Mouse (Mus musculus): ENCODE results near the gene Dlg5. TPM values are rescaled to one million over a fixed set of nuclear protein-coding genes. Genes with fewer than 3 reads are reported as not detected.

The Dlg5 gene
- polyA plus RNA-seq, 1 experiment from 2014 or later, result 26.9 TPM

GRCm38 (mm10) chr14:24098828-24099227 lies 146.9 kb downstream of the Dlg5 start:
- WGBS, result 86% methylated on average over 4 of the region's 4 CpGs
- DNase-seq (ENCODE audit: low spot score), result no peak
- Histone ChIP-seq H3K4me1 (replicated peaks; ENCODE audit: control insufficient read depth, insufficient read depth, low read length) (no peaks in the 10 kb centered on the region), H3K36me3 (ENCODE audit: control insufficient read depth, insufficient read depth, low read length) (no peaks in the 10 kb centered on the region), H3K9ac (ENCODE audit: low read depth, low read length) (no peak overlapping the region), H3K9me3 (ENCODE audit: control insufficient read depth, low read length) (no peaks in the 10 kb centered on the region), H3K27ac (ENCODE audit: low read depth, low read length) (no peak overlapping the region), H3K4me3 (ENCODE audit: low read depth, low read length) (no peak overlapping the region), H3K4me2 (replicated peaks; ENCODE audit: low read depth, low read length) (no peak overlapping the region), H3K27me3 (ENCODE audit: control insufficient read depth, insufficient read depth, low read length) (no peaks in the 10 kb centered on the region)
- no peak for ATAC-seq (ENCODE audit: low FRiP score)

- no peaks in the 10 kb centered on the region for H3K36me3 ChIP-seq (ENCODE audit: control insufficient read depth, insufficient read depth, low read length)
- H3K9ac ChIP-seq (ENCODE audit: low read depth, low read length), result no peak overlapping the region
- no peaks in the 10 kb centered on the region for H3K27me3 ChIP-seq (ENCODE audit: control insufficient read depth, insufficient read depth, low read length)
- H3K9me3 ChIP-seq (ENCODE audit: control insufficient read depth, low read length), result no peaks in the 10 kb centered on the region
- no peak overlapping the region for H3K4me3 ChIP-seq (ENCODE audit: low read depth, low read length)
- WGBS, result 95% methylated on average over 1 of the region's 1 CpGs
- no peak for ATAC-seq (ENCODE audit: low FRiP score)
- H3K27ac ChIP-seq (ENCODE audit: low read depth, low read length), result no peak overlapping the region
- no peak for DNase-seq (ENCODE audit: low spot score)
- no peaks in the 10 kb centered on the region for H3K4me1 ChIP-seq (replicated peaks; ENCODE audit: control insufficient read depth, insufficient read depth, low read length)
- no peak overlapping the region for H3K4me2 ChIP-seq (replicated peaks; ENCODE audit: low read depth, low read length)
These were observed 151.1 kb downstream of the Dlg5 start for GRCm38 (mm10) chr14:24094656-24095055.

- ATAC-seq (ENCODE audit: low FRiP score), result no peak
These were observed 152.5 kb downstream of the Dlg5 start for GRCm38 (mm10) chr14:24093221-24093620.

GRCm38 (mm10) chr14:24092391-24092790 lies 153.3 kb downstream of the Dlg5 start:
- Histone ChIP-seq H3K27ac (ENCODE audit: low read depth, low read length) (no peak overlapping the region), H3K9me3 (ENCODE audit: control insufficient read depth, low read length) (no peaks in the 10 kb centered on the region), H3K27me3 (ENCODE audit: control insufficient read depth, insufficient read depth, low read length) (no peaks in the 10 kb centered on the region), H3K4me1 (replicated peaks; ENCODE audit: control insufficient read depth, insufficient read depth, low read length) (no peaks in the 10 kb centered on the region), H3K4me3 (ENCODE audit: low read depth, low read length) (no peak overlapping the region), H3K4me2 (replicated peaks; ENCODE audit: low read depth, low read length) (no peak overlapping the region), H3K36me3 (ENCODE audit: control insufficient read depth, insufficient read depth, low read length) (no peaks in the 10 kb centered on the region), H3K9ac (ENCODE audit: low read depth, low read length) (no peak overlapping the region)
- DNase-seq (ENCODE audit: low spot score), result no peak
- ATAC-seq (ENCODE audit: low FRiP score), result no peak
- WGBS, result 89% methylated on average over 3 of the region's 3 CpGs

More at GRCm38 (mm10) chr14:24093221-24093620, 152.5 kb downstream of the Dlg5 start:
- H3K9ac ChIP-seq (ENCODE audit: low read depth, low read length), result no peak overlapping the region
- WGBS, result 91% methylated on average over 4 of the region's 4 CpGs
- H3K4me2 ChIP-seq (replicated peaks; ENCODE audit: low read depth, low read length), result no peak overlapping the region
- no peaks in the 10 kb centered on the region for H3K9me3 ChIP-seq (ENCODE audit: control insufficient read depth, low read length)
- H3K4me3 ChIP-seq (ENCODE audit: low read depth, low read length), result no peak overlapping the region
- no peak for DNase-seq (ENCODE audit: low spot score)
- H3K36me3 ChIP-seq (ENCODE audit: control insufficient read depth, insufficient read depth, low read length), result no peaks in the 10 kb centered on the region
- H3K27ac ChIP-seq (ENCODE audit: low read depth, low read length), result no peak overlapping the region
- no peaks in the 10 kb centered on the region for H3K4me1 ChIP-seq (replicated peaks; ENCODE audit: control insufficient read depth, insufficient read depth, low read length)
- no peaks in the 10 kb centered on the region for H3K27me3 ChIP-seq (ENCODE audit: control insufficient read depth, insufficient read depth, low read length)

- no peak for ATAC-seq (ENCODE audit: low FRiP score)
- Histone ChIP-seq H3K27me3 (ENCODE audit: control insufficient read depth, insufficient read depth, low read length) (no peaks in the 10 kb centered on the region), H3K4me3 (ENCODE audit: low read depth, low read length) (no peak overlapping the region), H3K9ac (ENCODE audit: low read depth, low read length) (no peak overlapping the region), H3K9me3 (ENCODE audit: control insufficient read depth, low read length) (no peaks in the 10 kb centered on the region), H3K36me3 (ENCODE audit: control insufficient read depth, insufficient read depth, low read length) (no peaks in the 10 kb centered on the region), H3K4me1 (replicated peaks; ENCODE audit: control insufficient read depth, insufficient read depth, low read length) (no peaks in the 10 kb centered on the region), H3K4me2 (replicated peaks; ENCODE audit: low read depth, low read length) (no peak overlapping the region), H3K27ac (ENCODE audit: low read depth, low read length) (no peak overlapping the region)
- DNase-seq (ENCODE audit: low spot score), result no peak
- 88% methylated on average over 1 of the region's 1 CpGs for WGBS
These were observed 154.9 kb downstream of the Dlg5 start for GRCm38 (mm10) chr14:24090790-24091189.

GRCm38 (mm10) chr14:24089181-24089580 lies 156.5 kb downstream of the Dlg5 start:
- Histone ChIP-seq H3K27me3 (ENCODE audit: control insufficient read depth, insufficient read depth, low read length) (no peaks in the 10 kb centered on the region), H3K9ac (ENCODE audit: low read depth, low read length) (no peak overlapping the region), H3K27ac (ENCODE audit: low read depth, low read length) (no peak overlapping the region), H3K4me3 (ENCODE audit: low read depth, low read length) (no peak overlapping the region), H3K9me3 (ENCODE audit: control insufficient read depth, low read length) (no peaks in the 10 kb centered on the region), H3K4me1 (replicated peaks; ENCODE audit: control insufficient read depth, insufficient read depth, low read length) (no peaks in the 10 kb centered on the region), H3K36me3 (ENCODE audit: control insufficient read depth, insufficient read depth, low read length) (no peaks in the 10 kb centered on the region), H3K4me2 (replicated peaks; ENCODE audit: low read depth, low read length) (no peak overlapping the region)
- ATAC-seq (ENCODE audit: low FRiP score) (no peak), DNase-seq (ENCODE audit: low spot score) (no peak)
- 84% methylated on average over 3 of the region's 3 CpGs for WGBS

- Histone ChIP-seq H3K4me3 (ENCODE audit: low read depth, low read length) (no peak overlapping the region), H3K27ac (ENCODE audit: low read depth, low read length) (no peak overlapping the region), H3K4me1 (replicated peaks; ENCODE audit: control insufficient read depth, insufficient read depth, low read length) (no peaks in the 10 kb centered on the region), H3K27me3 (ENCODE audit: control insufficient read depth, insufficient read depth, low read length) (no peaks in the 10 kb centered on the region), H3K4me2 (replicated peaks; ENCODE audit: low read depth, low read length) (no peak overlapping the region), H3K9ac (ENCODE audit: low read depth, low read length) (no peak overlapping the region), H3K36me3 (ENCODE audit: control insufficient read depth, insufficient read depth, low read length) (no peaks in the 10 kb centered on the region), H3K9me3 (ENCODE audit: control insufficient read depth, low read length) (no peaks in the 10 kb centered on the region)
- DNase-seq (ENCODE audit: low spot score) (no peak), ATAC-seq (ENCODE audit: low FRiP score) (no peak)
- WGBS, result 91% methylated on average over 3 of the region's 3 CpGs
These were observed 158.3 kb downstream of the Dlg5 start for GRCm38 (mm10) chr14:24087430-24087829.

GRCm38 (mm10) chr14:24086481-24086880 lies 159.2 kb downstream of the Dlg5 start:
- no peak for ATAC-seq (ENCODE audit: low FRiP score)
- Histone ChIP-seq H3K27ac (ENCODE audit: low read depth, low read length) (no peak overlapping the region), H3K4me2 (replicated peaks; ENCODE audit: low read depth, low read length) (no peak overlapping the region), H3K4me1 (replicated peaks; ENCODE audit: control insufficient read depth, insufficient read depth, low read length) (no peaks in the 10 kb centered on the region), H3K27me3 (ENCODE audit: control insufficient read depth, insufficient read depth, low read length) (no peaks in the 10 kb centered on the region), H3K9ac (ENCODE audit: low read depth, low read length) (no peak overlapping the region), H3K4me3 (ENCODE audit: low read depth, low read length) (no peak overlapping the region), H3K9me3 (ENCODE audit: control insufficient read depth, low read length) (no peaks in the 10 kb centered on the region), H3K36me3 (ENCODE audit: control insufficient read depth, insufficient read depth, low read length) (no peaks in the 10 kb centered on the region)
- 75% methylated on average over 5 of the region's 5 CpGs for WGBS
- no peak for DNase-seq (ENCODE audit: low spot score)

Measured in hindbrain, embryonic 11.5 days (tissue).